Mouse (Mus musculus) T-cell, adult 2 months (primary cell): ENCODE measurements around the gene Gmppa.

Experiments
- DNase-seq: peaks from one replicate; pipeline ENCODE4 v3.0.0; 2022; ENCODE audit warnings: low spot score

Gene Gmppa

DNA sequence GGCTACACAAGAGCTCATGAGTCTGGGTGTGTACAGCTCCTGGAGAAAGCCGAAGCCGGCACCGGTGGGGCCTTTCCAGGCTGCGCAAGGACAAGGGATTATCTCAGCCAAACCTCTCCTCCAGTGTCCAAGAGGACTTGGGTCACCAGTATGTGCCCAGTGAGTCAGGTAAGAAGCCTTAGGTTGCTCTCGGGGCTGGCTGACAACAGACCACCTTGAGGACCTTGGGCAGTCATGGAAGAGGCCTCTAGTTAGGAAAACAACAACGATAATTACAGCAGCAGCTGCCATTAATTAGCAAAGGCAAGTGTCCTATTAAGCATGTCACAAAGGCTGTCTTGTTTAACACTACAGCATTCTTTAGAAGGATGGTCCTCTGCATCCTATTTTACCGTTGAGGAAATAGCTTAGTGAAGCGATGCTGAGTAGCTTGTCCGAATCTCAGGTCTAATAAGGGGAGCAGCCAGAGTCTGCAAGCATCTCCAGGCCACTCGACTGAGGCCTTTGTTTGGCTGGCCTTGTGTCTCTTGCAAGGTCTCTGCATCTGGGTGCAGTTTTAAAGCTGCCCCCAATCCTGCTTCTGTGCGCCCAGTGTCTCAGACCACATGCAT is 11.8 kb upstream of the Gmppa start:
- DNase-seq: no peak

GRCm38 (mm10) chr1:75425796-75426471 is 9.8 kb upstream of the Gmppa start:
- DNase-seq: no peak

GRCm38 (mm10) chr1:75438782-75439181 is 3.1 kb downstream of the Gmppa start:
- DNase-seq: no peak

DNA sequence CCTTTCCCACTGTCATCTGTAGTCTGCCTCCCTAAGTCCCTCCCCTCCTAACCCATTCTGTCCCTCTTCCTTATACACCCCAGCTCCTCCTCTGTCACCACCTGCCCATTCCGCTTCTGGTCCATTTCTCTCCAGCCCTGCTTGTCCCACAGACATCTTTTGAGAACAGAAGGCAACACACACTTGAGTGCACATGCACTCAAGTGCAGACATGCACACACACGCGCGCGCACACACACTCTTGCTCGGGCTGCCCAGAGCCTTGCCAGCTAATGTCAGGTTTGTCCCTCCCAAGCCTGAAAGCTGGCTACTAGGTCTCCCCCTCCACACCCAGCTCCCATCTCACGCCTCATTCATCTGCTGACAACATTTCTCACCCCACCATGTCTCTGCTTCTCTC is 4.9 kb downstream of the Gmppa start:
- DNase-seq: no peak

GRCm38 (mm10) chr1:75441471-75441996 is 5.8 kb downstream of the Gmppa start:
- DNase-seq: no peak

- no peak for DNase-seq
These were observed 6.4 kb downstream of the Gmppa start for GRCm38 (mm10) chr1:75442171-75442570.

DNA sequence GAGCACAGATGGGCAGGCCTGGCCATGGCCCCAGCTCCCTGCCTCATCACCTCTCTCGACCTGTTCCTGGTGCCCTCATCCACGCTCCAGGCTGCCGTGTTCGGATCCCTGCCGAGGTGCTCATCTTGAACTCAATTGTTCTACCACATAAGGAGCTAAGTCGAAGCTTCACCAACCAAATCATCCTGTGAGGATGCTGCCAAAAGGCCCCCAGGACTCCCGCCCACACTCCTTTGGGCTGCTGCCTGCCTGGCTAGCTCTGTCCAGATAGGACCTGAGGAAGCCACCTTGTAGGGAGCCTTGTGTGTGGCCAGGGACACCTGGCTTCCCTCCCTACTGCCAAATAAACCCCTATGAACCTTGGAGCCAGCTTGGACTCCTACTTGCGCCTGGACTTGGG is 7.1 kb downstream of the Gmppa start:
- no peak for DNase-seq

DNA sequence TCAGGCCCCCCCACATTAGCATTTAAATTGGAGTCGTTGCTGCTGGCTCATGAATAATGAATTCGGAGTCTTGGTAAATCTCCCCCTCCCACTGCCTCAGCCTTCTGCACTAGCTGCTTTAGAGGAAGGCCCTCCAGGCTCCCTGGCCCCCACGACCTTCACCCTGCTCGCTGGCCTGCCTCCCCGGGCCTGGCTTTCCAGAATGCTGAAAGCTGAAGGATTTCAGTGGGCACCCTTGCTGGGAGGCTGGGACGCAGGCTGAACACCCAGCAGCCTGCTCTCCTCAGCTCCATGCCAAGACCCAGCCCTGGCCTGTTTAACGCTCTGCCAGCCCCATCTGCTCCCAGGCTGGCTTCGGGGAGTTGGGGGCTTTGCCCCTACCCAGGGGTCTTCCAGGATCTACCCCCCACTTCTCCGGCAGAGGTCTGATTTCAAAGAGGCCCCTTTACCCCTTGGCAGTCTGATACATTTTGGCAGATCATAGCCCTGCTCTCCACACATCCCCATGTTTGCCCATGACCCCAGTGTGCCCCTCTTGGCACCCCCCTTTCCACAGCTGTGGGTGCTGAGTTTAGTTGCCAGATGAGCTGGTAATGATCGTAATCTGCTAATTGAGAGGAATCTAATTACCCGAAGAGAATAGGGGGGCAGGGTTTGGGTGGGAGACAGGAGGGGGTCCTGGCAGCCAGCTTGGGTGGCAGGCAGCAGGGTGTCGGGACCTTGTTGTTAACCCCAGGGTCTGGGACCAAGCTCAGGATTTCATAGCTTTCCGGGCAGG is 7.7 kb downstream of the Gmppa start:
- DNase-seq: no peak

GRCm38 (mm10) chr1:75444208-75444607 is 8.5 kb downstream of the Gmppa start:
- no peak for DNase-seq

DNA sequence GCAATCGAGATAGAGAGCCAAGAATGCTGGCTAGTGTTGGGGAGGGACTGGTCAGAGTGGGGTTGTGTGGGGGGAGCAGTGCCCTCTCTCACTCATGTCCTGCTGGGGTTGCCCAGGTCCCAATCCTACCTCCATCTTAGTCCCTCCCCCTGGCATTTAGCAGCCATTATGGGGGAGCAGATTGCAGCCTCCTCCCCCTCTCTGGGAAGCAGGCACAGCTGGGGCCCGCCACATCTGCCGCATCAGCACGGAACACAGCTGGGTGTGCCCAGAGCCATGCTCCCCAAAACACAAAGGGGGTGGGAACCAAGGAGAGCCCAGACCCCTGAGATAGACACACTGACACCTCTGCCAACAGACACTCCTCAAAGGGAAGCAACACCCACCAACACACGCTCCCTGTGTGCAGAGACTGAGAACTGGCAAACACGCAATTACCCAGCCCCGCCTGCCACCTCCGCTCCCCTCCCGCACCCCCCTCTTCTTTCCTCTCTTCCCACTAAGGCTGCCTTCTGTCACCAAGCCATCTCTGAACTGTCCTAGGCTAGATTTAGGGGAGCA is 9.5 kb downstream of the Gmppa start:
- DNase-seq: no peak

DNA sequence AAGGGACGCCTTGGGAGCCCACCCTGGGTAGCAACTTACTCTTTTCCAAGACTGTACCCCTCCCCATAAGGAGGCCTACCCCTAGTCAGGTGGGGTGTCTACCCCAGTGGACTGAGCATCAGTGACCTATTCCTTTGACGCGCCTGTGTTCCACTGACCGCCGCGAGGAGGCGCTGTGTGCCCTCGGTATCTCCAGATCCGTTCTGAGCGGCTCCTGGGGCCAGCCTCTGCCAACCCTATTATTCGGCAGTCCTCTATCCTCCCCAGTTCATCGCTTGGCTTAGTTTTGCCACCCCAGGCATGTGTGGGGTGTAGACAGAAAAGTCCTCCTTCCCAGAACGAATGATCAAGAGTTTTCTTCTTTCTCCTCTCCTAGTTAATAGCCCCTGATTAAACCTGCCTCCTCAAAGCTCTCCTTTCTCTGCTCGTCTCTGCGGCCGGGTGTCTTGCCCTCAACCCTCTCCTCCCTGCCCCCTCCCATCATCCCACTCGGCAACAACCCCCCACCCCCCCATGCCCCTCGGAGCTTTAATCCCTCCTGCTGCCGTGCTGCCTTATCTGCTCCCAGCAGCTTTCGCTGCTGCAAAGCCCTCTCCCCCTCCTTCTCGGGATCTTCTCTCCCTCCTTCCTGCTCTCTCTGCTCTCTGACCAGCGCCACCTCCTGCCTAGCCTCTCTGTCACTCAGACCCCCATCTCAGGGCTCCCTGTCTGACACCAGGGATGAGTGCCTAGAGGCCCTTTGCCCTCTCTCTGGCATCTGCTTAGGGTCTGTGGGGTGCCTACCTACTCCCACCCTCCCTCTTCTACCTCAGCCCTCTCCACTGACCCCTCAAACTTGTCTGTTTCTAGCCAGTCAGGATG is 10.3 kb downstream of the Gmppa start:
- DNase-seq: peak; percentile 63

DNA sequence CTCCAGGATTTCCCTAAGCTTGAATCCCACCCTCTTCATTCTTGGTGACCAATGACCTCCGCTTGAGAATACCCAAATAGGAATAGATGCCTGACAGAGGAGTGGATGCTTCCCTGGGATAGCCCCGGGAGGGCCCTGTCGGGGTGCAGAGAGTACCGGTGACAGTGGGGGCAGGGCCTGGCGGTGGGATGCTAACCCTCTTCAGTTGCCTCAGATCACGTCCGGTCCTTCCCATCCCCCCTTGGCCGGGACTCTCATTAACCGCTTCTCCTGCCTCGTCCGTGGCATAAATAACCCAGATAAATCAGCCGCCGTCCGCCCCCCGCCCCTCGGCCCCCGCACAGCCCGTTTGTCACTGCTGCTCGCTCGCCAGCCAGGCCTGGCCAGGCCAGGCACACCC is 10.9 kb downstream of the Gmppa start:
- DNase-seq: no peak

DNA sequence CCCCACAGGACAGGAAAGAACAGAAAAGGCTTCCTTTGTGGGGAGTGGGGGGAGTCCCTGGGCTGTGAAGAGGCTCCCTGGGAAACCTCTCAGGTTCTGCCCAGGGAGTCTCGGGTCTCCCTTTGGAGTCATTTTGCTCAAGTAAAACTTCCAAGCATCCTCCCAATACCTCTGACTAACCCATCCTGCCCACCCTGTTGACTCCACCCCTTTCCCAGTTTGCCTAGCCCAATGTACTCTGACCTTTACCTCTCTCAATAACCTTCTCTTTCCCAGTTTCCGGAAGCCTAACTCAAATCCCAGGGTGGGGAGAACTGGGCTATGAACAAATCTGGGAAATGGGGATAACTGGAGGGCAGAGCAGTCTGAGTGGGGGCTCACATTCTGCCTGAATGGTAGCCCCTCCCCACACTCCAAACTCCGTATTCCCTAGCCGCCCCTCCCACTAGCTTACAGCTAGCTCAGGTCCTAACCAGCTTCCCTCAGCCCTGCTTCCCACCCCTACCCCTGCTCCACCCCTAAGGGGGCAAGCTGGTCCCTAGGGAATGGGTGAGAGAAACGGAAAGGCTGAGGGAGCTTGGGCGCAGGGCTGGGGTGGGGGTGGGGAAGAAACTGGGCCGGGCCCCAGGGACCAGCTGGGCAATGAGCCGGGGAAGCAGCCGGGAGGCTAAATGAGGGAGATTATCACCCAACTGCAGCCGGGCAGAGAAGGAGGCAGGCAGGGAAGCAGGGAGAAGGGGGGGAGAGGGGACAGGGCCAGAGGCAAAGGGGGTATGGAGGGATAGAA is 11.7 kb downstream of the Gmppa start:
- no peak for DNase-seq

DNA sequence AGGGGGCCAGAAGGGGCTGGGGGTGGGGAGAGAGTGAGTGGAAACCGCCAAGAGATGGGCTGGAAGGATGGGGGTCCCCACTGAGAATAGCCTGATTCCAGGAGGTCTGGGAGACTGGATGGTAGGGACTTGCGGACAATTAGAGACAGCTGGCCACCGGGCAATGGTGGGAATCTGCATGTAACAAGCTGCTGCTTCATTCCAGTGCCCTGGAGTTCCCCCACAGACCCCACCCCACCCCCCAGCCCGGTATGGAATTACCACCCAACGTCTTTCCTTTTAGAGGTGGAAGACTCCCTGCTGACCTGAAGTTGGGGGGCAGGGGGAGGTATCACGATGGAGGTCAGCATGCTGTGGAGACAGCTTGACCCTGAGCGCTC is 12.3 kb downstream of the Gmppa start:
- no peak for DNase-seq

DNA sequence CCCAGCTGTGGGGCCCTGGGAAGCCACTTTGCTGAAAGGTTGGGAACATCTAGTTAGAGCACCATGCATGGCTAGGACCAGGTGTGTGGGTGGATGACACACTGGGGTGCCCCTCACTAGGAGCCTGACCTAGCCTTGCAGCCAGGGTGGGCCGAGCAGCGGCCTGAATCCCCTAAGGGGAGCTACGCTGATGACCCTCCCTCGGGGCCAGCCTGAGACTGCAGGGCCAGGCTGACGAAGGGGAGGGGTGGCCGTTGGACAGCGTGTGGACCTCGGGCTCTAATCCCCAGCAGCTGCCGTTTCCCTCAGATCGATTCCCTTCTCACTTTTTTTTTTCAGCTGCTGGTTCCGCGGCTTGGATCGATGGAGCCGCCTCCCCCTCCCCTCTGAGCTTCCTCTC is 13.2 kb downstream of the Gmppa start:
- DNase-seq: no peak

GRCm38 (mm10) chr1:75449377-75450135 is 13.8 kb downstream of the Gmppa start:
- DNase-seq: no peak

- no peak for DNase-seq
These were observed 14.7 kb downstream of the Gmppa start, which contains the start of gene Asic4 for GRCm38 (mm10) chr1:75450314-75451005. TSS of gene Asic4 (plus strand) at chr1:75450436.

GRCm38 (mm10) chr1:75451900-75452299 is 16.2 kb downstream of the Gmppa start:
- DNase-seq: no peak

- no peak for DNase-seq
These were observed 19.7 kb downstream of the Gmppa start for GRCm38 (mm10) chr1:75455433-75455832.

- DNase-seq: no peak
These were observed 20.2 kb downstream of the Gmppa start for GRCm38 (mm10) chr1:75455948-75456347.
